Mouse (Mus musculus) ES-E14 (cell line): ENCODE results near the gene Slc23a2. TPM values are rescaled to one million over a fixed set of nuclear protein-coding genes. Genes with fewer than 3 reads are reported as not detected.

ENCODE experiments used
- DNase-seq: peaks from one replicate; pipeline ENCODE4 v3.0.0-alpha.2; 2013; ENCODE audit warnings: low read depth, low spot score
- H3K27ac ChIP-seq: 2 replicates; pipeline ENCODE4 v1.5.1; 2012; ENCODE audit warnings: low read depth, mild to moderate bottlenecking, low read length, moderate library complexity, mixed read lengths; ENCODE audit not compliant: poor library complexity, insufficient read depth, severe bottlenecking
- H3K36me3 ChIP-seq: 2 replicates; pipeline ENCODE4 v1.6.1; 2012; ENCODE audit warnings: mild to moderate bottlenecking, low read length, moderate library complexity, mixed read lengths; ENCODE audit not compliant: control insufficient read depth, poor library complexity, insufficient read depth, severe bottlenecking
- H3K4me1 ChIP-seq, 2 experiments: fragments of 150-350 bp in 1 of 2; sonication (generic) in 1 of 2; 2 replicates each; pipeline ENCODE4 v1.6.1; 2012; ENCODE audit warnings: low read length in 2 of 2, mild to moderate bottlenecking in 1 of 2, mixed read lengths in 1 of 2; ENCODE audit not compliant: control insufficient read depth in 2 of 2, insufficient read depth in 2 of 2, poor library complexity in 1 of 2
- H3K4me3 ChIP-seq, 2 experiments: fragments of 150-350 bp in 1 of 2; sonication (generic) in 1 of 2; 2 replicates each; pipeline ENCODE4 v1.5.1; 2012; ENCODE audit warnings: low read length in 2 of 2, low read depth in 1 of 2, mild to moderate bottlenecking in 1 of 2, mixed read lengths in 1 of 2; ENCODE audit not compliant: insufficient read depth in 1 of 2, poor library complexity in 1 of 2, severe bottlenecking in 1 of 2
- H3K9ac ChIP-seq: 2 replicates; pipeline ENCODE4 v1.6.1; 2012; ENCODE audit warnings: low read depth, mild to moderate bottlenecking, low read length, mixed read lengths; ENCODE audit not compliant: poor library complexity, insufficient read depth, severe bottlenecking
- H3K9me3 ChIP-seq: fragments of 150-350 bp; sonication (generic); 2 replicates; pipeline ENCODE4 v1.6.1; 2012; ENCODE audit warnings: low read depth, mild to moderate bottlenecking, low read length; ENCODE audit not compliant: control insufficient read depth, insufficient read depth
- CHD2 ChIP-seq: IDR thresholded peaks from 2 replicates; pipeline ENCODE4 v1.6.1; 2014; ENCODE audit warnings: mild to moderate bottlenecking, low read depth, low read length, inconsistent platforms
- HCFC1 ChIP-seq: IDR thresholded peaks from 2 replicates; pipeline ENCODE4 v1.6.1; 2012; ENCODE audit warnings: low read length, inconsistent platforms, borderline replicate concordance; ENCODE audit not compliant: insufficient read depth
- MAFK ChIP-seq: IDR thresholded peaks from 2 replicates; pipeline ENCODE4 v1.6.1; 2014; ENCODE audit warnings: mild to moderate bottlenecking, low read depth, low read length, inconsistent platforms; ENCODE audit not compliant: insufficient read depth
- ZC3H11A ChIP-seq: IDR thresholded peaks from 2 replicates; pipeline ENCODE4 v1.6.1; 2012; ENCODE audit warnings: low read depth, mild to moderate bottlenecking, inconsistent platforms, low read length, borderline replicate concordance
- ZNF384 ChIP-seq: IDR thresholded peaks from 2 replicates; pipeline ENCODE4 v1.6.1; 2012; ENCODE audit warnings: low read depth, low read length, inconsistent platforms
- in situ Hi-C, 2 experiments: fragments of 600-800 bp; cut with MboI; formaldehyde crosslinking; loops; one replicate each; pipeline ENCODE4 v1.15.1; 2025; ENCODE audit warnings: low sequenced_read_pairs in 2 of 2, inconsistent platforms in 1 of 2; ENCODE audit not compliant: unreplicated experiment in 2 of 2
- total RNA-seq: library from RNA; depleted of rRNA; stranded (reverse); fragments of 300-350 nt; gene quantifications from 2 replicates; pipeline ENCODE4 v1.2.3, GENCODE M21; 2012

Gene Slc23a2
- total RNA-seq, 1 experiment = 33.7 TPM

DNA sequence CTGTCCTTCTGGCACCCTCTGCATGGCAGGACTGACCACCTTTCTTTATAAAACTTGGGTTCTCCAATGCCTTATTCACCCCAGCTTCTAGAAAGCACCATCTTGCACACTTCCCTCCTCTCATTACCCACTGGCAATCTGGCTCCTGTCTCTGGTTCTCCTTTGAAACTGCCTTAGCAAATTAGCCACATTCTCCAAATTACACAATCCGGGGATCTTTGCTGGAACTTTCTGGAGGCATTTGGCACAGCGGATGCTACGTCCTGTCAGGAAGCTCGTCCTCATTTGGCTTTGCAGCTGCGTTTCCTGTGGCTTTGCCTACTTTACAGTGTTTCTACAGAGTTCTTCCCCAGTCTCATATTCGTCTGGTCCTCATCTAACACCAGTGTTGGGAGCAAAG is 6.7 kb upstream of the Slc23a2 start:
- H3K4me3 ChIP-seq = no peak overlapping the region
- no peaks in the 10 kb centered on the region for H3K36me3 ChIP-seq
- H3K9me3 ChIP-seq = no peaks in the 10 kb centered on the region
- H3K9ac ChIP-seq = no peak overlapping the region
- DNase-seq = no peak
- H3K27ac ChIP-seq = no peak overlapping the region
- in situ Hi-C loops = no loop called here
- no peak for TF ChIP-seq MAFK
- TF ChIP-seq ZNF384 = no peak
- H3K4me1 ChIP-seq = peaks cover 2 to 8% of the 10 kb centered on the region in 2 experiments; a peak in 2 of 4 replicates

DNA sequence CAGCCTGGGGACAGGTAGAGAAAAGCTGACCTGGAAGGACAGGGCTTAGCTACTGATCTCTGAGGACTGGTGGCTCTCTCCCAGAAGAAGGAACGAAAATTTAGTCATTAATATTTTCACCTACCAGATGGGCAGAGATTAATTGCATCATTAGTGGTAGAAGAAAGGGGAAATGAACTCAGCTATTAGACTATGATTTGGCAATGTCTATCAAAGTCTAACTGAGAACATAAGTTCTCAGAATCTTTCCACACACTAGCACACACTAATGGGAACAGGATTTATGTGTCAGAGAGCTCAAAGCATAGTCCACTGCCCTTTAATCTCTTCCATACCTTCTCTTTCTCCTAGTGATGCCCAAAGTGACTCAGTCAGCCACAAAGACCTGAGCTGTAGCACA is 6.0 kb upstream of the Slc23a2 start:
- no peak for DNase-seq
- in situ Hi-C loops = no loop called here
- H3K9ac ChIP-seq = no peak overlapping the region
- no peak overlapping the region for H3K27ac ChIP-seq
- no peaks in the 10 kb centered on the region for H3K36me3 ChIP-seq
- no peaks in the 10 kb centered on the region for H3K9me3 ChIP-seq
- TF ChIP-seq ZNF384 = no peak
- no peak for TF ChIP-seq HCFC1
- no peak for TF ChIP-seq CHD2
- H3K4me1 ChIP-seq = peaks cover 2 to 8% of the 10 kb centered on the region in 2 experiments; a peak in 2 of 4 replicates
- H3K4me3 ChIP-seq = no peak overlapping the region

DNA sequence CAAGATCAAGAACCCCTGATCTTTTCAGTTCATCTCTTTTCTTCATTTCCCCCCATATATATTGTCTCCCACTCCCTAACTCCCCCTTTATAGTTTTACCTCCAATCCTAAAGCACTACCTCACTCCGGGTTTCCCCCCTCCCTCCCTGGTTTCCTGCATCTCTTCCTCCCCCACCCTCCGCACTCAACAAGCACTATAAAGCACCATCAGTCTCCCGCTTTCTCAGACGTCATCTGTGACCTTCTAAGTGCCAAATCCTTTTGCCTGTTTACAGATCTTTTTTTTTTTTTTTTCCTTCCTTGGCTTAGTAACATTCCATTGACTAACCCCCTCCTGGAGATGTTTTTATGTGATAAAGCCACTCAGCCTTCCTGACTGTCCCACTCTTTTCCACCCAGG is 1.6 kb upstream of the Slc23a2 start:
- H3K4me3 ChIP-seq = no peak overlapping the region
- no peak for DNase-seq
- TF ChIP-seq ZNF384 (no peak), HCFC1 (no peak), ZC3H11A (no peak), CHD2 (no peak), MAFK (no peak)
- no peaks in the 10 kb centered on the region for H3K9me3 ChIP-seq
- no peak overlapping the region for H3K9ac ChIP-seq
- in situ Hi-C loops = loop anchor here in 1 of 2 experiments (10.0 kb wide), 1 partner anchor 98 kb away; the partner anchor contains the start of gene Tmem230
- H3K36me3 ChIP-seq = peaks cover 3% of the 10 kb centered on the region; the same call in 1 of the 2 replicates
- no peak overlapping the region for H3K27ac ChIP-seq
- peaks cover 2 to 6% of the 10 kb centered on the region in 2 experiments; a peak in 3 of 4 replicates for H3K4me1 ChIP-seq

DNA sequence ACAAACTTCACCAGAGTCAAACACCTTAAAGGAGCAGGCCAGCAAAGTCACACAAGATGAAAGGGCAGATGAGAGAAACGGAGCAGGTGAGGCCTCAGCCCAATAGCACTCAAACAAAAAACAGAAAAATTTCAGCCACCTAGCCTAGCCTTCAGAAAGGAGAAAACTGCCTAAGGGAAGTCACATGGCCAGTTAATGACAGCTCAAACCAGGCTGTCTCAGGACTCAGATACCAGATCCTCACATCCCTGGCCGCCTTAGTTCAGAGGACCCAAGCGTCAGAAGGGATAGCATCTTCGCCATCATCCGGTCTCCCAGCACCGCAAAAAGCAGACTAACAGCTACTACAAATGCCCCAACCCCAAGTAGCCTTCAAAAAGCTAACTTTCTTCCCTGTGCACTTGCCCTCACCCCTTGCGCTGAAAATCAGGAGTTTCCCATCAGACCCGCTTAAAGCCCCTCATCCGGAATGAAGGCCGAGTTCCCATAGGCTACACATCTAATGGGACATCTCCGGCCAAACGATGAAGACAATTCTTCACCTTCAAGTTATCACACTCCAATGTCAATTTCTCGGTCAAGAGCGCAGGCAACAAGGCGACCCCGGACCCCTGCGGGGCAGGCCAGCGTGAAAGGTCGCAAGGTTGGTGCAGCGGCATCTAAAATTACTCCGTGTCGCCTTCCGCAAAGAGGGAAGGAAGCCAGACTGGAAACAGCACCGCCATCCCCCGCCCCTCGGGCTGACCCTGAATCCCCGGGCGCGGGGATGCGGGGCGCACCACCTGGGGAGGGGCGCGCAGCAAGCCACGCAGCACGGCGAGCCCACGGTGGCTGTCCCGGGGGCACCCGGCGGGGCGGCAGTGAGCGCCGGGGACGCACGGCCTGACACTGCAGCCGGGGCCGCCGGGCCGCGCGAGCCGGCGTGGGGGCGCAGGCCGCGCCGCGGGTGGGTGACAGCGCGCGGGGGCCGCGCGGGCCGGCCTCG is 673 bp downstream of the Slc23a2 start:
- Histone ChIP-seq H3K4me1 (peaks cover 0 to 6% of the 10 kb centered on the region in 2 experiments; a peak in 3 of 4 replicates), H3K4me3 (peak overlapping the region; percentile 87 to 98), H3K9me3 (no peaks in the 10 kb centered on the region), H3K9ac (peak overlapping the region; percentile 87), H3K27ac (no peak overlapping the region), H3K36me3 (peaks cover 3% of the 10 kb centered on the region; the same call in 1 of the 2 replicates)
- TF ChIP-seq HCFC1 (no peak), MAFK (no peak), ZNF384 (no peak), ZC3H11A (no peak), CHD2 (no peak)
- no peak for DNase-seq
- in situ Hi-C loops = loop anchor here in 1 of 2 experiments (10.0 kb wide), 1 partner anchor 101 kb away; the partner anchor contains the start of gene Tmem230

DNA sequence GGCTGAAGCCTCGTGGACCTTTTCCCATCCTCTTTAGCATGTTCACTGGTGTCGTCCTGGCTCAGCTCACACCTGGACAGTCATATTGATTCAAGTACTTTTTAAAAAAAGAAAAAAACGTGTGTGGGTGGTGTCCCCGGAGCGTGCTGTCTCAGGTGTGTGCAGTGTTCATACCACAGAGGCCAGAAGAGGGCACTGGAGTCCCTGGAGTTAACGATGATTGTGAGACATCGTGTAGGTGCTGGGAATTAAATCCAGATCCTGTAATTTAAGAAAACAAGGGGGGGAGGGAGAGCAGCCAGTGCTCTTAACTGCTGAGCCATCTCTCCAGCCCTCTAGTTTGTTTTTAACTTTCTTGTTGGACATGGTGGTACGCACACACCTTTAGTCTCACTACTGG is 2.3 kb downstream of the Slc23a2 start:
- no peaks in the 10 kb centered on the region for H3K9me3 ChIP-seq
- H3K4me1 ChIP-seq = peaks cover 0 to 15% of the 10 kb centered on the region in 2 experiments; a peak in 3 of 4 replicates
- in situ Hi-C loops = loop anchor here in 1 of 2 experiments (10.0 kb wide), 1 partner anchor 102 kb away; the partner anchor contains the start of gene Tmem230
- H3K27ac ChIP-seq = no peak overlapping the region
- peaks cover 3% of the 10 kb centered on the region; the same call in 1 of the 2 replicates for H3K36me3 ChIP-seq
- DNase-seq = no peak
- H3K4me3 ChIP-seq = no peak overlapping the region
- TF ChIP-seq MAFK (no peak), ZNF384 (no peak), HCFC1 (no peak), ZC3H11A (no peak), CHD2 (no peak)
- no peak overlapping the region for H3K9ac ChIP-seq
